Mouse (Mus musculus): ENCODE measurements at regions not wholly inside any gene's neighbourhood (a gene's known extent, or its start where the extent isn't known, plus 50 kb on each side); places are given as distances from the start of the nearest gene placed in this dataset.

GRCm38 (mm10) chr13:44222335-44222734 is 437.8 kb downstream of the Cd83 start:
- H3K27me3 ChIP-seq (ENCODE audit: control insufficient read depth, insufficient read depth, low read length), result no peaks in the 10 kb centered on the region
- no peak for ATAC-seq (ENCODE audit: insufficient number of reproducible peaks, insufficient read depth, low FRiP score, low read depth)
- no peak overlapping the region for H3K4me2 ChIP-seq (replicated peaks; ENCODE audit: low read depth, low read length)

GRCm38 (mm10) chr13:44227706-44228459 is 443.3 kb downstream of the Cd83 start:
- Histone ChIP-seq H3K4me1 (ENCODE audit: control insufficient read depth, insufficient read depth, low read length) (peaks cover 21% of the 10 kb centered on the region), H3K27ac (ENCODE audit: low read length) (no peak overlapping the region), H3K4me3 (ENCODE audit: low read depth, low read length) (no peak overlapping the region), H3K27me3 (ENCODE audit: control insufficient read depth, insufficient read depth, low read length) (no peaks in the 10 kb centered on the region), H3K9me3 (ENCODE audit: control insufficient read depth, low read depth, low read length) (peaks cover 8% of the 10 kb centered on the region; the same call in 1 of the 2 replicates), H3K36me3 (ENCODE audit: control insufficient read depth, insufficient read depth, low read length) (no peaks in the 10 kb centered on the region), H3K4me2 (replicated peaks; ENCODE audit: low read depth, low read length) (peak overlapping the region; percentile 19; the same call in 1 of the 2 replicates), H3K9ac (replicated peaks; ENCODE audit: low read depth, low read length) (no peak overlapping the region)
- 69% methylated on average over 14 of the region's 14 CpGs for WGBS
- no peak for ATAC-seq (ENCODE audit: insufficient number of reproducible peaks, insufficient read depth, low FRiP score, low read depth)

More at GRCm38 (mm10) chr13:44222335-44222734, 437.8 kb downstream of the Cd83 start:
- 0 out of 2 replicates have a peak, but pooled peaks cover 9% of the 10 kb centered on the region for H3K4me1 ChIP-seq (ENCODE audit: control insufficient read depth, insufficient read depth, low read length)
- no peak overlapping the region for H3K27ac ChIP-seq (ENCODE audit: low read length)
- no peak overlapping the region for H3K4me3 ChIP-seq (ENCODE audit: low read depth, low read length)
- H3K9me3 ChIP-seq (ENCODE audit: control insufficient read depth, low read depth, low read length), result peaks cover 8% of the 10 kb centered on the region; the same call in 1 of the 2 replicates
- H3K36me3 ChIP-seq (ENCODE audit: control insufficient read depth, insufficient read depth, low read length), result no peaks in the 10 kb centered on the region
- H3K9ac ChIP-seq (replicated peaks; ENCODE audit: low read depth, low read length), result no peak overlapping the region

GRCm38 (mm10) chr13:44228540-44229135 is 444.1 kb downstream of the Cd83 start:
- Histone ChIP-seq H3K4me2 (replicated peaks; ENCODE audit: low read depth, low read length) (peak overlapping the region; percentile 19), H3K27ac (ENCODE audit: low read length) (no peak overlapping the region), H3K9me3 (ENCODE audit: control insufficient read depth, low read depth, low read length) (peaks cover 8% of the 10 kb centered on the region; the same call in 1 of the 2 replicates), H3K9ac (replicated peaks; ENCODE audit: low read depth, low read length) (no peak overlapping the region), H3K4me1 (ENCODE audit: control insufficient read depth, insufficient read depth, low read length) (peaks cover 21% of the 10 kb centered on the region), H3K27me3 (ENCODE audit: control insufficient read depth, insufficient read depth, low read length) (no peaks in the 10 kb centered on the region), H3K4me3 (ENCODE audit: low read depth, low read length) (no peak overlapping the region), H3K36me3 (ENCODE audit: control insufficient read depth, insufficient read depth, low read length) (no peaks in the 10 kb centered on the region)
- ATAC-seq (ENCODE audit: insufficient number of reproducible peaks, insufficient read depth, low FRiP score, low read depth), result no peak
- WGBS, result 14% methylated on average over 16 of the region's 16 CpGs

GRCm38 (mm10) chr13:44229136-44229611 is 444.6 kb downstream of the Cd83 start:
- no peak for ATAC-seq (ENCODE audit: insufficient number of reproducible peaks, insufficient read depth, low FRiP score, low read depth)
- H3K4me3 ChIP-seq (ENCODE audit: low read depth, low read length), result no peak overlapping the region
- WGBS, result 9% methylated on average over 7 of the region's 7 CpGs

GRCm38 (mm10) chr13:44231403-44231802 is 446.8 kb downstream of the Cd83 start:
- Histone ChIP-seq H3K4me1 (ENCODE audit: control insufficient read depth, insufficient read depth, low read length) (peaks cover 21% of the 10 kb centered on the region), H3K9ac (replicated peaks; ENCODE audit: low read depth, low read length) (no peak overlapping the region), H3K4me3 (ENCODE audit: low read depth, low read length) (no peak overlapping the region), H3K9me3 (ENCODE audit: control insufficient read depth, low read depth, low read length) (no peaks in the 10 kb centered on the region), H3K4me2 (replicated peaks; ENCODE audit: low read depth, low read length) (no peak overlapping the region), H3K27ac (ENCODE audit: low read length) (no peak overlapping the region), H3K36me3 (ENCODE audit: control insufficient read depth, insufficient read depth, low read length) (no peaks in the 10 kb centered on the region), H3K27me3 (ENCODE audit: control insufficient read depth, insufficient read depth, low read length) (no peaks in the 10 kb centered on the region)
- ATAC-seq (ENCODE audit: insufficient number of reproducible peaks, insufficient read depth, low FRiP score, low read depth), result no peak
- 66% methylated on average over 4 of the region's 4 CpGs for whole genome bisulfite sequencing

More at GRCm38 (mm10) chr13:44229136-44229611, 444.6 kb downstream of the Cd83 start:
- Histone ChIP-seq H3K27me3 (ENCODE audit: control insufficient read depth, insufficient read depth, low read length) (no peaks in the 10 kb centered on the region), H3K9ac (replicated peaks; ENCODE audit: low read depth, low read length) (no peak overlapping the region), H3K36me3 (ENCODE audit: control insufficient read depth, insufficient read depth, low read length) (no peaks in the 10 kb centered on the region), H3K9me3 (ENCODE audit: control insufficient read depth, low read depth, low read length) (peaks cover 8% of the 10 kb centered on the region; the same call in 1 of the 2 replicates), H3K4me1 (ENCODE audit: control insufficient read depth, insufficient read depth, low read length) (peaks cover 21% of the 10 kb centered on the region), H3K27ac (ENCODE audit: low read length) (no peak overlapping the region), H3K4me2 (replicated peaks; ENCODE audit: low read depth, low read length) (peak overlapping the region; percentile 19)

GRCm38 (mm10) chr13:44231868-44232715 is 447.5 kb downstream of the Cd83 start:
- no peaks in the 10 kb centered on the region for H3K9me3 ChIP-seq (ENCODE audit: control insufficient read depth, low read depth, low read length)
- 54% methylated on average over 18 of the region's 18 CpGs for WGBS
- H3K9ac ChIP-seq (replicated peaks; ENCODE audit: low read depth, low read length), result no peak overlapping the region
- no peak overlapping the region for H3K4me3 ChIP-seq (ENCODE audit: low read depth, low read length)
- no peak overlapping the region for H3K27ac ChIP-seq (ENCODE audit: low read length)
- no peaks in the 10 kb centered on the region for H3K36me3 ChIP-seq (ENCODE audit: control insufficient read depth, insufficient read depth, low read length)
- no peak for ATAC-seq (ENCODE audit: insufficient number of reproducible peaks, insufficient read depth, low FRiP score, low read depth)
- H3K27me3 ChIP-seq (ENCODE audit: control insufficient read depth, insufficient read depth, low read length), result no peaks in the 10 kb centered on the region
- H3K4me2 ChIP-seq (replicated peaks; ENCODE audit: low read depth, low read length), result no peak overlapping the region
- peaks cover 21% of the 10 kb centered on the region for H3K4me1 ChIP-seq (ENCODE audit: control insufficient read depth, insufficient read depth, low read length)

GRCm38 (mm10) chr13:44232716-44233051 is 448.1 kb downstream of the Cd83 start:
- Histone ChIP-seq H3K9ac (replicated peaks; ENCODE audit: low read depth, low read length) (no peak overlapping the region), H3K4me2 (replicated peaks; ENCODE audit: low read depth, low read length) (no peak overlapping the region), H3K4me1 (ENCODE audit: control insufficient read depth, insufficient read depth, low read length) (peaks cover 21% of the 10 kb centered on the region), H3K27ac (ENCODE audit: low read length) (no peak overlapping the region), H3K4me3 (ENCODE audit: low read depth, low read length) (no peak overlapping the region), H3K36me3 (ENCODE audit: control insufficient read depth, insufficient read depth, low read length) (no peaks in the 10 kb centered on the region), H3K27me3 (ENCODE audit: control insufficient read depth, insufficient read depth, low read length) (no peaks in the 10 kb centered on the region), H3K9me3 (ENCODE audit: control insufficient read depth, low read depth, low read length) (no peaks in the 10 kb centered on the region)
- no peak for ATAC-seq (ENCODE audit: insufficient number of reproducible peaks, insufficient read depth, low FRiP score, low read depth)
- 68% methylated on average over 6 of the region's 6 CpGs for WGBS

- ATAC-seq (ENCODE audit: insufficient number of reproducible peaks, insufficient read depth, low FRiP score, low read depth), result no peak
- Histone ChIP-seq H3K9me3 (ENCODE audit: control insufficient read depth, low read depth, low read length) (no peaks in the 10 kb centered on the region), H3K4me1 (ENCODE audit: control insufficient read depth, insufficient read depth, low read length) (peaks cover 10% of the 10 kb centered on the region), H3K36me3 (ENCODE audit: control insufficient read depth, insufficient read depth, low read length) (no peaks in the 10 kb centered on the region), H3K9ac (replicated peaks; ENCODE audit: low read depth, low read length) (no peak overlapping the region), H3K27me3 (ENCODE audit: control insufficient read depth, insufficient read depth, low read length) (no peaks in the 10 kb centered on the region), H3K4me2 (replicated peaks; ENCODE audit: low read depth, low read length) (no peak overlapping the region), H3K4me3 (ENCODE audit: low read depth, low read length) (no peak overlapping the region), H3K27ac (ENCODE audit: low read length) (no peak overlapping the region)
- WGBS, result 80% methylated on average over 6 of the region's 6 CpGs
Measured at GRCm38 (mm10) chr13:44234241-44234640, 449.7 kb downstream of the Cd83 start.

All from stomach, embryonic 14.5 days (tissue).